Mouse (Mus musculus) T-helper 2 cell (primary cell): ENCODE measurements around the gene Gpr176.

Experiments
- in situ Hi-C: fragments of 300-600 bp; cut with MboI, MseI; formaldehyde crosslinking; loops from one replicate; pipeline ENCODE4 v1.15.1; 2025; ENCODE audit warnings: high pct_unique_total_duplicates

Gene Gpr176

GRCm38 (mm10) chr2:118373572-118374279 lies 507 bp upstream of the Gpr176 start:
- in situ Hi-C loops: no loop called here

DNA sequence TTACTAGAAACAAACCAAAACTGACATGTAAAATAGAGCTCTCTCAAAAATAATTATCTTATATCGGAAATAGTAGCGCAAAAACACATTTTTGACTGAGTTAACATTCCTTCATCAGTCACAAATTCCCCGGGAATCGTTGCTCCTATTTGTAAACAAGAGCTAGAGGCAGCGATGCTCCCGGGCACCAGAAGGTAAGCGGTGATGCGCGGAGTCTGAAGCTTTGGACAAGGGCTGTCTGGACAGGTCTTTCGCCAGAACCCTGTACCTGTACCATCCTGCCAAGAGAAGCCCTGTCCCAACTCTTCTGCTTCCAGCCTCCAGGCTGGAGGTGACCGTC lies 688 bp downstream of the Gpr176 start:
- in situ Hi-C loops: no loop called here

DNA sequence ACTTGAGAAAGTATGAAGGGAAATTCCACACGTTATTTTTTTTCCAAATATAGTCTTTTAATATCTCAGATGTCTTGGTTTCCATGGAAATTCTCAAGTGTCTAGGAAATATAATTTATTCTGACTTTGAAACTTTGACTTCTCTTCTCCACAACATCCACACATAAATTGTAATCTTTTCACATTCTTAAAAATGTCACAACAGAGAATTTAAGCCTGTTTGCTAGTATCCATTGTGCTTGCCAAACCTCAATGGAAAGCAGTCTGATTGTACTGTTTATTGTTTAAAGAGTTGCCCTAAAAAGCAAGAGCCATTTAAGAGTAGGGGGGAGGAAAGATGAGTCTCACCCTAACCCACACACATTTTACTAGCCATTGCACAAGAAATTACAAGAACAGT lies 1.4 kb downstream of the Gpr176 start:
- in situ Hi-C loops: no loop called here

- in situ Hi-C loops: no loop called here
These were observed 18.0 kb downstream of the Gpr176 start for GRCm38 (mm10) chr2:118355138-118355719.

DNA sequence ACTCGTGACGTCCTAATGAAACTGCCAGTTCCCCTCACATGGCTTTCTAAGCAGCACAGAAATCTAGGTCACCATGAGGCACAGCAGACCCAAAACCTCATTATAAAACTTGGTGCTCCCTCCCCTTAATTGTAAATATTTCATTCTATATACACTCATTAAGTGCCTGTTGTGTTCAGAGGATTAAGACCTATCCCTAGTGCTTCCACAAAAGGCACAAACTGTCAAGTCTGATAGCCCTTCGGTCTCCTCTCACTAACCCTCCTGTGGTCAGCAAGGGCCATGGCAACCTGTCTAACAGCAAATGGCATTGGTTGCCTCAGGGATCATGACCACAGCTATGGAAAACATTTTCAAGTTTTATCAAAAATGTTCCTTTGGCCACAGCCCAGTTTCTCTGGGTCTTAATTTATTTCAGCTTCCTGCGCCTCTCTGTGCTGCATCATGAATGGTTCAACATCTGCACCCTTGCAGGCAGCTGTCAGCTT lies 19.3 kb downstream of the Gpr176 start:
- in situ Hi-C loops: no loop called here

- in situ Hi-C loops: no loop called here
These were observed 19.7 kb downstream of the Gpr176 start for GRCm38 (mm10) chr2:118353498-118353897.

DNA sequence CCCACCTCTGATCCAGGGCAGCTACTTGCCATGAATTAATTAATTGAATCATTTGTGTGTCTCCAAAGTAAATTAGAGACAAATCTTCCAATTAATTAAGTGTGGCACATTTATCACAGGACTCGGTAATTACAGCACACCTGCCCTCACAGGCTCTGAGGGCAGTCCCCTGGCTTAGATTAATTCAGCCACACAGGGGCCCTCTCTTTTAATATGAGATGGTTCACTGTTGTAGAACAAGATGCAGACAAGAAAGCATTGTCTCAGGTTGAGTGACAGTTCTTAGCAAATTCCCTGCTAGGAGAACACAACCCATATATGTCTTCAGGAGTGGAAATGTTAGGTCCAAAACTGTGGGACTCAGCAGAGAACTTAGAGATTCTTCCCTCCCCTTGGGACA lies 27.7 kb downstream of the Gpr176 start:
- in situ Hi-C loops: no loop called here

DNA sequence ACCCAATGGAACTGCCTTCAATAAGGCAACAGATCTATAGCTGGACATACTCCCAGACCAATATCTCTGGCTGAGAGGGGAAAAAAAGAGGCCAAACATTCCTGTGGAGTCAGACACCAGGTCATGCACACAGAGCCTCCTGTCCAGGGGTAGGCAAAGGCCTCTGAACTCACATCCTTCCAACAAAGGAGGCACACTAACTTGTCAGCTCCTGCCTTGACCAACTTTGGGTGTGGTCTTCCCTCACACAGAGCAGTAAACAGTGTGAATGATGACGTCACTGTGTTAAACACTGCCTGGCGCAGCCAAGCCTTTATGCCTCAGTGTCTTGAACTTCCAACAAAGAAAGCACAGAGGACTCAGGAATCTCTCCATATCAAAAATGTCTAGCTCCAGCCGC lies 29.3 kb downstream of the Gpr176 start:
- in situ Hi-C loops: no loop called here

DNA sequence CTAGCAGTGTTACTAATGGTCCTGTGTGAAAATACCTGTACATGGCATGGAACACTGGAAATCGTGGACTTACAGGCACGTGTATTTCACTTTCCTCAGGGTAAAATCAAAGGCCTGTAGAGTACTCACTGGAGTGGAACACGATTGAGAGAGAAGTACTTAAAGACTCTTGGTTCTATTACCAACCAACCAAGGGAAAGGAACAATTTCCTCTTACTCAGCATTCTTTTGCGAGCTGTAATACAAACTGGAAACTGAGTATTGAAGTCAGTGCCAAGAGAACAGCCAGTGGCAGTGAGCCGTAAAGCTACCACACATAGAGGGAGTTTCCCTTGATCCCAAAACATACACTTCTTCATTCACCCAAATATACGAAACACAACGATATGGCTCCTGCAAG lies 31.9 kb downstream of the Gpr176 start:
- in situ Hi-C loops: no loop called here

DNA sequence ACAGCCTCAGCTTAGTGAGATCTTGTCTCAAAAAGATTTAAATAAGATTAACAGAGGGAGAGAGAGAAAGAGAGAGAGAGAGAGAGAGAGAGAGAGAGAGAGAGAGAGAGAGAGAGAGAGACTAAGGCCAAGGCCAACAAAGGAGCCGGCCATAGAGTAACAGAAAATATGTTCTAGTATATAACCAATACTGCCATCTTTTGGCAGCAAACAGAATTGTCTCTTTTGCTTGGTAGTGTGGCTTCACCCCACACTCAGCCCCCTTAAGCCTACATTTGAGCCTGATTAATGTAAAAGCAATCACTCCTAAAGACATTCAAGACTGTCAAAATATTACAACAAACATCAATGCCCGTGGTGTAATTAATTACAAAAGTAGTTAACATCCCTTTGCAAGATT lies 37.1 kb downstream of the Gpr176 start:
- in situ Hi-C loops: no loop called here

- in situ Hi-C loops: no loop called here
These were observed 50.6 kb downstream of the Gpr176 start for GRCm38 (mm10) chr2:118322663-118323062.

DNA sequence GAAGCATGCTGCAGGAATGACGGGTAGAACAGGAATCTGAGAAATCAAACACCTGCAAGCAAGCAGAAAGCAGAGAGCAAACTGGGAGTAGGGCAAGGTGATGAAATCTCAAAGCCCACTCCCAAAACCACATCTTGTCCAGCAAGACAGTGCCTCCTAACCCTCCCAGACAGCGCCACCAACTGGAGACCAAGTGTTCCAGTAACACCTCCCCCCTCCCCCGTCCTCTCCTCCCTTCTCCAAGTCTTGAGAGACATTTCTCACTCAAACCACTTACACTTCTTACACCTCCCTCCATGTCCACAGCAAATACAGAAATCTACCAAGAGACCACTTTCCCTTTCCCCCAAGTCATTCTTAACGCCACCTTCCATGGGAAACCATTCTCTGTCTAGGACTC lies 51.4 kb downstream of the Gpr176 start:
- in situ Hi-C loops: no loop called here

GRCm38 (mm10) chr2:118321094-118321493 lies 52.1 kb downstream of the Gpr176 start:
- in situ Hi-C loops: no loop called here

- in situ Hi-C loops: no loop called here
These were observed 52.7 kb downstream of the Gpr176 start for GRCm38 (mm10) chr2:118320519-118320918.

DNA sequence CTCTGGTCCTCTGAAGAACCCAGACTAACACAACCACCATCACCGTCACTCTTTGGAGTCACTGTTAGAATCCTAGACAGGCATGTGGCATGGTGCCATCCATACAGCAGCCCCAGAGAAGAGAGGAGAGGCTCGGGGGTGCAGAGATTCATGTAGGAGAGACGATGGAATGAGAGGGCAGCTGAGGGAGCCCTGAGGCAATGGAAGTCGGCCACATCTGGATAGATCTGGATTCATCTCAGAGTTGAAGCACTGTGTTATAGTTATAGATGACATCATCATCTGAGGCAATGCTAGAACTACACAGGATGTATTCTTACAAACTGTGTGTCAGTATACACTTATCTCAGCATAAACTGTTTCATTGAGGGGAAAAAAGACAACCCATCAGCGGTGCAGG lies 54.0 kb downstream of the Gpr176 start:
- in situ Hi-C loops: no loop called here

DNA sequence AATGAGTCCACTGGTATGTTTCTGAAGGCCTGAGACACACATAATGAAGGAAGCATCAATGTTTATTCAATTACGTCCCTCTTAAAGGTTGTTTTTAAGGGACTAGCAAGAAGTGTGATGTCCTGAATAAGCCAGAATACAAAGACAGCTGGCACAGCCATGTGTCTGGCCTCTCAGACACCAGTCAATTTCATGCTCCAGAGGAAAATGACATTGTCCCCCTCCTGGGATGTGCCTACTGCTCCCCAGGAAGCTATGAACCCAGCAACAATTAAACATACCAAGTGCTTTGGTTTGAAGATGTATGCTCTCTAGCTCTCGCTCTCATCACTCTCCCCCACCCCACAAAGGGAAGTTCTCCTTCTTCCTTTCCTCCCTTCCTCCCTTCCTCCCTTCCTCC lies 56.3 kb downstream of the Gpr176 start:
- in situ Hi-C loops: no loop called here

DNA sequence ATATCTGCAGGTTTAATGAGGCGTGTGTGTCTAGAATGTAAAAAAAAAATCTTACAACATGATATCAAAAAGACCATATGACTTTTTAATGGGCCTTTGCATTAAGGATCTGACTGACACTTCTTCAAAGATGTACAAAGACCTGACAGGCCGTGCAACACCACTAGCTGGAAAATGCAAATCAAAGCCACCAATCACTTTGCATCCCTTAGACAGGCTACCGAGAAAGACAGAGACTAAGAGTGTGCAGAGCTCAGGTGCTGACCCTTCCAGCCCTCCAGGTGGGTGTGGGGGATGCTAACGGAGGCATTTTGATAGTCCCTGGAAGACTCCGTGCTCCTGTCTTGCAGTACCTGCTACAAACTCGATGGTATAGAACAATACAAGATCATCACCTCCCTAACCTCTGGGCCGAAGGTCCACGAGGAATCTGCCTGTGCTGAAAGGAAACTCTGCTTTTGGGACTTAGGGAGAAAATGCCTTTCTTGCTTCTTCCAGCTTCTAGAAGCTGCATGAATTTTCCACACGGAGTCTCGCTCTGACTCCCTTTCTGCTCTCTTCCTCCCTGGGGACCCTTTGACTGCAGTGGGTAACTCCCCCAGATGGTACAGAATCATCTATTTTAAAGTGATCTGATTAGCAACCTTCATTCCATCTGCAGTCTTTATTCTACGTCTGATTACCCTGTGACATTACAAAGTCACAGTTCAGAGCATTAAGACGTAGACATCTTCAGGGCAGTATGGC lies 57.4 kb downstream of the Gpr176 start:
- in situ Hi-C loops: no loop called here

DNA sequence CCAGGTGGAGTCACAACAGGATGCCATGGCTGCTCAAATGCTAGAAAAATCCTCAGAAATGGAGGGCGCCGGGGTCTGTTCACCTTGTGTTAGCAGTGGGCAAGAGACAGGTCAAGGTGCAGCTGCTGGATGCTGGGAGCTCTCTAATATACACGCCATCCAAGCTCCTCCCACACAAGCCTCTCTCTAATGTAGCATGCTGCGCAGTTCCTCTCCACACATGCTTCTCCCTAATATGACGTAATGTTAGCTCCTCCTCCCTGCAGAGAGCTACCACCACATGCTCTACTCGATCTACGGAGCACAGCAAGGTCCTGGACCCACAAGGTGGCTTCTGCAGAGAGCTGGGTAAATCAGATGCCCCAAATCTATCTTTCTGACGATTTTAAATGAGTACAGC lies 65.7 kb downstream of the Gpr176 start:
- in situ Hi-C loops: no loop called here

- in situ Hi-C loops: no loop called here
These were observed 66.3 kb downstream of the Gpr176 start for GRCm38 (mm10) chr2:118306966-118307365.

GRCm38 (mm10) chr2:118306522-118306895 lies 66.7 kb downstream of the Gpr176 start:
- in situ Hi-C loops: no loop called here

DNA sequence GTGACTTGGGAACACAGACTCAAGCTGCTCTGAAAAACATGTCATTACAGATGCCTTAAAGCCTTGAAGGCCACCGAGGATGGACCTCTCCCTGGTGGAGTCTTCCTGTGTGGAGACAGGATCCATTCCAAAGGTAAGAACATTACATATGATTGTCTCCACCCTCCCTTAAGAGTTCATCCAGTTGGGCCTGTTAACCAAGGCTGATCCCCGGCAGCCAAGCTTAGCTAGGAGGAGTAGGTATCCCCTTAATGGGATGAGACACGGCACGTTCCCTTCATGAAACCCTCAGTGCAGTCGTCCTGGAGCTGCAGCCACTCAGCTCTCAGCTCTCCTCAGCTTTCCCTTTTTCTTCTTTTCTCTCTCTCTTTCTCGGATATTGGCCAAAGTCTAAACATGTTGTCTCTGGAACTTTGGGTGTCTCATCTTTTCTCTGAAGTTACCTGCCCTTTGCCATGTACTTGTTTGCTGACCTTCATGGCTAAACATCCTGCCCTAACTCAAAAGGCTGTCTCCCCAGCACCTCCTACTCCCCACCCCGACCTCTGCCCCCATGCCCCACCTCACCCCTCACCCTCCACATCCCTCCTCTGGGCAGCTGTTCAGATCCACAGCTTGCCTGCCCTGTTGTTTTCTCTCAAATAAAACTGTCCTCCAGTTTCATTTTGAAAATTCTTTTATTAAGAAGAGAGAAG lies 67.2 kb downstream of the Gpr176 start:
- in situ Hi-C loops: no loop called here

DNA sequence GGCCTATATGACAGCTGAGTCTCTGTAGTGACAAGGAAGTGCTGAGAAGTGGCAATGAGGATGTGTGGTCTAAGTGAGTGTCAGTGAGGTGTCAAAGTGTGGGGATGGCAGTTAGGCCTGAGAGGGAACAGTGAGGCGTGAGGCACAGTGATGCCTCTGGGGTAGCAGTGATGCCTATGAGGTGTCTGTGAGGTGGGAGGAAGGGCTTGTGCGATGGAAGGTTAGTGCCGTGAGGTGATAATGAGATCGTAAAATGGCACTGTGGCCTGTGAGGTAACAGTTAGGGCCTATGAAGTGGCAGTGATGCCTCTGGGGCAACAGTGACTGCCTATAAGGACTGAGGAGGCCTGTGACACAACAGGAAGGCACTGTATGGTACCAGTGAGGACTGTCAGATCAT lies 69.8 kb downstream of the Gpr176 start:
- in situ Hi-C loops: no loop called here
